Mouse (Mus musculus): Measurements from ENCODE around the gene Slc10a7. TPM values are rescaled to one million over a fixed set of nuclear protein-coding genes. Genes with fewer than 3 reads are reported as not detected.

Slc10a7 gene
- polyA plus RNA-seq, 1 experiment from 2014 or later = 10.8 TPM

DNA sequence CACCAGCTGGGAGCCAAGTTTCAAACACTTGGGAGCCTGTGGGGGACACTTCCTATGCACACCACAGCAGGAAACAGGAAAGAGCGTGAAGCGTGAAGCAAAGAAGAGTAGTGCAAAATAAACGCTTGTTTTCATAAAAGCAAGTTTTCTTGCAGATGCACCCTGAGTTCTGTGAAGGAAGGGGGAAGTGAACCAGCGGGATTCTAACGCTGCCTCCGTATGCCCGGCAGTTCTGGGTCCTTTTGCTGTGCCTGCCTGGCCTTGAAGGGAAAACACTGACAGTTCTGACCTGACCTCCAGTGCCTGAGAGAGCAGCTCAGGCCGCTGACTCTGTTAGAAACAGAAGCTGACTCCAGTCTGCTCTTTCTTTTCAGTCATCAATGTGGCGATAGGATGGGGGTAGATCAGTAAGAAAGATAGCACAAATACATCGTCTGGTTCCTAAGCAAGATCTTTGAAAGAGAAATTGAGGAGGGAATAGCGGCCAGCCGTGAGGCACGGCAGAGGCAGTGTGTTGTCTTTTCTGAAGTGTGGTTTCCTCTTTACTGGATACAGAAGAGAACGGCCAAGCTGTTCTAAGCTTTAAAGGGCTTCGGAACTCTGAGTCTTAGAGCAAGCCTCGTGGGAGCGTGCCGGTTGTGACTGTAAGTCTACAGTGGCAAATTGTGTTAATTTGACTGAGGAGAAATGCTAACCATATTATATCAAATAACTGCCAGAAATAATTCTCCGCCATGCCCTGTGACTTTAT, 121.4 kb downstream of the Slc10a7 start:
- WGBS = 61% methylated on average over 19 of the region's 19 CpGs
- Histone ChIP-seq H3K27ac (replicated peaks) (peak overlapping the region; percentile 54; the same call in 1 of the 2 replicates), H3K36me3 (no peaks in the 10 kb centered on the region), H3K4me2 (no peak overlapping the region), H3K4me3 (no peak overlapping the region), H3K27me3 (0 out of 2 replicates have a peak, but pooled peaks cover 4% of the 10 kb centered on the region), H3K9me3 (no peaks in the 10 kb centered on the region), H3K9ac (no peak overlapping the region), H3K4me1 (replicated peaks) (peaks cover 28% of the 10 kb centered on the region)
- ATAC-seq (ENCODE audit: low read depth) = no peak

GRCm38 (mm10) chr8:78633012-78633411, 123.9 kb downstream of the Slc10a7 start:
- Histone ChIP-seq H3K4me1 (replicated peaks) (peaks cover 28% of the 10 kb centered on the region), H3K9me3 (no peaks in the 10 kb centered on the region), H3K4me2 (no peak overlapping the region), H3K9ac (no peak overlapping the region), H3K36me3 (no peaks in the 10 kb centered on the region), H3K27me3 (0 out of 2 replicates have a peak, but pooled peaks cover 4% of the 10 kb centered on the region), H3K27ac (replicated peaks) (no peak overlapping the region), H3K4me3 (no peak overlapping the region)
- WGBS = 54% methylated on average over 12 of the region's 12 CpGs
- no peak for ATAC-seq (ENCODE audit: low read depth)

- H3K4me1 ChIP-seq (replicated peaks) = peaks cover 26% of the 10 kb centered on the region
- H3K27me3 ChIP-seq = 0 out of 2 replicates have a peak, but pooled peaks cover 4% of the 10 kb centered on the region
- no peaks in the 10 kb centered on the region for H3K9me3 ChIP-seq
- 28% methylated on average over 3 of the region's 3 CpGs for WGBS
- no peak overlapping the region for H3K9ac ChIP-seq
- no peak overlapping the region for H3K4me3 ChIP-seq
- no peak overlapping the region for H3K27ac ChIP-seq (replicated peaks)
- H3K4me2 ChIP-seq = peak overlapping the region; percentile 47
- H3K36me3 ChIP-seq = no peaks in the 10 kb centered on the region
- 0 out of 2 replicates have a peak, but pooled peaks have one; percentile 27 for ATAC-seq (ENCODE audit: low read depth)
Observed at GRCm38 (mm10) chr8:78634018-78634417, 124.9 kb downstream of the Slc10a7 start.

- Histone ChIP-seq H3K27me3 (0 out of 2 replicates have a peak, but pooled peaks cover 4% of the 10 kb centered on the region), H3K27ac (replicated peaks) (no peak overlapping the region), H3K36me3 (no peaks in the 10 kb centered on the region), H3K4me3 (peak overlapping the region; percentile 19), H3K4me2 (peak overlapping the region; percentile 47), H3K9me3 (no peaks in the 10 kb centered on the region), H3K4me1 (replicated peaks) (peaks cover 26% of the 10 kb centered on the region), H3K9ac (peak overlapping the region; percentile 53; the same call in 1 of the 2 replicates)
- WGBS = 23% methylated on average over 17 of the region's 17 CpGs
- 0 out of 2 replicates have a peak, but pooled peaks have one; percentile 68 for ATAC-seq (ENCODE audit: low read depth)
Observed at GRCm38 (mm10) chr8:78634523-78635240, 125.5 kb downstream of the Slc10a7 start.

DNA sequence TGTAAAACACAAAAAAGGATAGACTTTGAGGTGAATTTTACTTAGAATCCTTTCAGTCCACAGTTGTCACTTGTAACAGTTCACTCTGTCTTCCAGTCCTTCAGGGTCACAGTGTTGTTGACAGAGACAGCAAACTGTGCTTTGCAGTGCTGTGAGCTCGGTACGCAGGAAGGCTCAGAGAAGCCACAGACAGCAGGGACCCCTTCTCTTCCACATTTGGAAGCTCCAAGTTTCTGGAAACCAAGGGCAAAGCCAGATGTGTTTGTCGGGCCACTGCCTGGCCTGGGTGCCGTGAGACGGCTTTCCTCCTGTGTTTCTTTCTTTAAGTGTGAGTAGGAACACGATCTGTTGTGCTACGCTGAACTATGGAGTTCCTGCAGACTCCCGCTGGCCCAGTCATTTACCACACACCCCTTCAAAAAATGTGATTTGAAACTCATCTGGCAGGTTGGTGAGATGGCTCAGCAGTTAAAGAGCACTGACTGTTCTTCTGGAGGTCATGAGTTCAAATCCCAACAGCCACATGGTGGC, 126.2 kb downstream of the Slc10a7 start:
- Histone ChIP-seq H3K9me3 (no peaks in the 10 kb centered on the region), H3K9ac (no peak overlapping the region), H3K27ac (replicated peaks) (no peak overlapping the region; the same call in 1 of the 2 replicates), H3K4me3 (no peak overlapping the region), H3K4me2 (no peak overlapping the region), H3K4me1 (replicated peaks) (peaks cover 26% of the 10 kb centered on the region), H3K27me3 (0 out of 2 replicates have a peak, but pooled peaks cover 4% of the 10 kb centered on the region), H3K36me3 (no peaks in the 10 kb centered on the region)
- 65% methylated on average over 8 of the region's 8 CpGs for WGBS
- ATAC-seq (ENCODE audit: low read depth) = no peak

DNA sequence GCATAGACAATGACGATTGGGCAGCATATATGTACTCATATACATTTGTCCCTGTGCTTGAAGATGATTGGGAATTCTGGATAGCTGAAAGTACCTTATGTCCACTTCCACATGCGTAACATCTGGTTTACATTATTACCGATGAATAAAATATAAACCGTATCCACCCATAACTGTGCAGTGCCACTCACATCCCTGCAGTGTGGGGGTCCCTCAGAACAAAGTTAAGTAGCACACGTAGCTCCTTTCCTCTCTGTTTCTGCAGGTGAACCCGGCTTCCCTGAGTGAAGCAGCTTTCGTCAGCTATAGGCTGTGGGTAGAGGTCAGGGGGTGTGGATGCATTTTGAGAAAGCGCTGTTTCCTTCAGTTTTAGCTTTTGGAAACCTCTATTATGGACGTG, 132.8 kb downstream of the Slc10a7 start:
- peaks cover 5% of the 10 kb centered on the region for H3K9me3 ChIP-seq
- no peak for ATAC-seq (ENCODE audit: low read depth)
- H3K36me3 ChIP-seq = no peaks in the 10 kb centered on the region
- no peaks in the 10 kb centered on the region for H3K4me1 ChIP-seq (replicated peaks)
- H3K27me3 ChIP-seq = no peaks in the 10 kb centered on the region
- H3K4me2 ChIP-seq = no peak overlapping the region
- 89% methylated on average over 9 of the region's 9 CpGs for WGBS
- no peak overlapping the region for H3K27ac ChIP-seq (replicated peaks)
- no peak overlapping the region for H3K9ac ChIP-seq
- no peak overlapping the region for H3K4me3 ChIP-seq

- no peak overlapping the region for H3K9ac ChIP-seq
- peaks cover 5% of the 10 kb centered on the region for H3K9me3 ChIP-seq
- H3K4me1 ChIP-seq (replicated peaks) = no peaks in the 10 kb centered on the region; the same call in 1 of the 2 replicates
- no peak overlapping the region for H3K4me3 ChIP-seq
- no peaks in the 10 kb centered on the region for H3K27me3 ChIP-seq
- ATAC-seq (ENCODE audit: low read depth) = no peak
- no peak overlapping the region for H3K27ac ChIP-seq (replicated peaks)
- no peak overlapping the region for H3K4me2 ChIP-seq
- H3K36me3 ChIP-seq = no peaks in the 10 kb centered on the region
- WGBS = 63% methylated on average over 5 of the region's 5 CpGs
Observed at GRCm38 (mm10) chr8:78642376-78642775, 133.2 kb downstream of the Slc10a7 start.

- Histone ChIP-seq H3K4me3 (no peak overlapping the region), H3K36me3 (no peaks in the 10 kb centered on the region), H3K27me3 (no peaks in the 10 kb centered on the region), H3K9me3 (peaks cover 5% of the 10 kb centered on the region), H3K9ac (no peak overlapping the region), H3K4me2 (no peak overlapping the region), H3K27ac (replicated peaks) (no peak overlapping the region), H3K4me1 (replicated peaks) (no peaks in the 10 kb centered on the region; the same call in 1 of the 2 replicates)
- WGBS = 63% methylated on average over 8 of the region's 8 CpGs
- ATAC-seq (ENCODE audit: low read depth) = no peak
Observed at GRCm38 (mm10) chr8:78647000-78647656, 138.0 kb downstream of the Slc10a7 start.

DNA sequence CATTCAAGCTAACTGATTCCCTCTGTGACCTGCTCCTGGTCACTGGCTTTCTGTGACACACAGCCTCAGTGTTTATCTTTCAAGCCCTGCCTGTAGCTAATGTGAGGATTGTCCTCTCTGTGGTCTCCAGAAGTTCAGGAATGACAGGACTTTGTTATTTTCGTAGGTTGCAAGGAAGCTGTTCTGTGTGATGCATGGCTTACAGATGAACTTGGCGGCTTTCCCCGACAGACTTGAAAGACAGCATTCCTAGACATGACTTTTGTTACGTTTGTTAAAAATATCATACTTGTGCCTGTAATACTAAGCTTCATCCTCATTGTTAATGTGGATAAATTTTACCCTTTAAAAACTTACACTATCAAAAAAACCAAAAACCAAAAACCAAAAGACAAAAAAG, 138.7 kb downstream of the Slc10a7 start:
- no peaks in the 10 kb centered on the region for H3K36me3 ChIP-seq
- no peak overlapping the region for H3K4me2 ChIP-seq
- H3K9ac ChIP-seq = no peak overlapping the region
- H3K9me3 ChIP-seq = peaks cover 5% of the 10 kb centered on the region
- no peak overlapping the region for H3K27ac ChIP-seq (replicated peaks)
- WGBS = 83% methylated on average over 4 of the region's 4 CpGs
- no peak overlapping the region for H3K4me3 ChIP-seq
- no peak for ATAC-seq (ENCODE audit: low read depth)
- no peaks in the 10 kb centered on the region for H3K27me3 ChIP-seq
- no peaks in the 10 kb centered on the region; the same call in 1 of the 2 replicates for H3K4me1 ChIP-seq (replicated peaks)

DNA sequence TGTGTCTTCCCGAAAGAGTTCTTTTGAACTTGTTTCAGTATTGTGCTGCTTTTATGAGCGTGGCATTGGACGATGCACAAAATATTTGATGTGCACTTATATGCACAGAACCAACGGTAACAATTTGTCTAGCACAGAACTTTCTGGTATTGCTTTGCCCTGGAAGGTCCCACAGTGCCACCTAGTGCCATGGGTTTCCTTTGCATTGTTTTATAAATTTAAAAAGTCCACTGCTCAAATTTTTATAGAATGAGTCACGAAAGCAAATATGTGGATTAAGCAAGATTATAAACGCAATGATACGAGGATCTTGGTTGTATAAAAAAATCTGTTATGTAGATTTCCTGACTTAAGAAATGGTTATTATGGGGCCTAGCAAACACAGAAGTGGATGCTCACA, 139.8 kb downstream of the Slc10a7 start:
- no peak overlapping the region for H3K4me3 ChIP-seq
- H3K27ac ChIP-seq (replicated peaks) = no peak overlapping the region
- H3K4me2 ChIP-seq = no peak overlapping the region
- H3K9me3 ChIP-seq = peaks cover 5% of the 10 kb centered on the region
- no peak for ATAC-seq (ENCODE audit: low read depth)
- H3K9ac ChIP-seq = no peak overlapping the region
- WGBS = 51% methylated on average over 7 of the region's 7 CpGs
- H3K27me3 ChIP-seq = no peaks in the 10 kb centered on the region
- no peaks in the 10 kb centered on the region for H3K36me3 ChIP-seq
- no peaks in the 10 kb centered on the region; the same call in 1 of the 2 replicates for H3K4me1 ChIP-seq (replicated peaks)

- 86% methylated on average over 3 of the region's 3 CpGs for WGBS
- H3K27ac ChIP-seq (replicated peaks) = no peak overlapping the region
Observed at GRCm38 (mm10) chr8:78651670-78652069, 142.5 kb downstream of the Slc10a7 start.

More at GRCm38 (mm10) chr8:78651670-78652069, 142.5 kb downstream of the Slc10a7 start:
- Histone ChIP-seq H3K4me1 (replicated peaks) (no peaks in the 10 kb centered on the region; the same call in 1 of the 2 replicates), H3K4me2 (no peak overlapping the region), H3K9me3 (no peaks in the 10 kb centered on the region), H3K27me3 (no peaks in the 10 kb centered on the region), H3K9ac (no peak overlapping the region), H3K36me3 (no peaks in the 10 kb centered on the region), H3K4me3 (no peak overlapping the region)
- no peak for ATAC-seq (ENCODE audit: low read depth)

Data from neural tube, embryonic 13.5 days (tissue).